Mouse (Mus musculus): Measurements from ENCODE around the gene Pdzd2. TPM values are rescaled to one million over a fixed set of nuclear protein-coding genes. Genes with fewer than 3 reads are reported as not detected.

Gene Pdzd2
- polyA plus RNA-seq, 2 experiments, result 0.19 to 0.89 TPM

- DNase-seq (ENCODE audit: low read depth in 3 of 3, low spot score in 3 of 3) (no peak), ATAC-seq (ENCODE audit: insufficient read depth) (no peak)
- Histone ChIP-seq H3K27me3 (ENCODE audit: control insufficient read depth, insufficient read depth, low read length) (no peaks in the 10 kb centered on the region), H3K4me1 (replicated peaks; ENCODE audit: control insufficient read depth in 2 of 2, insufficient read depth in 2 of 2, low read length in 1 of 2) (no peaks in the 10 kb centered on the region; a peak in 2 of 4 replicates), H3K9ac (replicated peaks) (no peak overlapping the region), H3K36me3 (replicated peaks; ENCODE audit: control insufficient read depth, insufficient read depth, low read depth) (no peaks in the 10 kb centered on the region), H3K27ac (no peak overlapping the region), H3K4me3 (ENCODE audit: insufficient read depth in 1 of 2, low read depth in 2 of 2, low read length in 2 of 2) (no peak overlapping the region), H3K4me2 (ENCODE audit: low read depth) (no peak overlapping the region), H3K9me3 (ENCODE audit: control insufficient read depth, low read length) (no peaks in the 10 kb centered on the region)
- no peak for TF ChIP-seq CTCF (IDR thresholded peaks at IDR 0.05; ENCODE audit: low read depth)
- TF ChIP-seq EP300 (IDR thresholded peaks at IDR 0.05; ENCODE audit: low read depth), result no peak
- WGBS (ENCODE audit: insufficient replicate concordance), result 61% methylated on average over 4 of the region's 4 CpGs
These were observed 309.1 kb downstream of the Pdzd2 start for GRCm38 (mm10) chr15:12430670-12431069.

GRCm38 (mm10) chr15:12429572-12430431, 309.9 kb downstream of the Pdzd2 start:
- Histone ChIP-seq H3K4me3 (ENCODE audit: insufficient read depth in 1 of 2, low read depth in 2 of 2, low read length in 2 of 2) (no peak overlapping the region), H3K4me2 (ENCODE audit: low read depth) (no peak overlapping the region), H3K9me3 (ENCODE audit: control insufficient read depth, low read length) (no peaks in the 10 kb centered on the region), H3K36me3 (replicated peaks; ENCODE audit: control insufficient read depth, insufficient read depth, low read depth) (no peaks in the 10 kb centered on the region), H3K27me3 (ENCODE audit: control insufficient read depth, insufficient read depth, low read length) (no peaks in the 10 kb centered on the region), H3K9ac (replicated peaks) (no peak overlapping the region), H3K27ac (no peak overlapping the region), H3K4me1 (replicated peaks; ENCODE audit: control insufficient read depth in 2 of 2, insufficient read depth in 2 of 2, low read length in 1 of 2) (no peaks in the 10 kb centered on the region; a peak in 2 of 4 replicates)
- WGBS (ENCODE audit: insufficient replicate concordance), result 31% methylated on average over 7 of the region's 7 CpGs
- no peak for ATAC-seq (ENCODE audit: insufficient read depth)
- TF ChIP-seq EP300 (IDR thresholded peaks at IDR 0.05; ENCODE audit: low read depth), result no peak
- TF ChIP-seq CTCF (IDR thresholded peaks at IDR 0.05; ENCODE audit: low read depth), result no peak
- DNase-seq (ENCODE audit: low read depth in 3 of 3, low spot score in 3 of 3), result no peak

DNA sequence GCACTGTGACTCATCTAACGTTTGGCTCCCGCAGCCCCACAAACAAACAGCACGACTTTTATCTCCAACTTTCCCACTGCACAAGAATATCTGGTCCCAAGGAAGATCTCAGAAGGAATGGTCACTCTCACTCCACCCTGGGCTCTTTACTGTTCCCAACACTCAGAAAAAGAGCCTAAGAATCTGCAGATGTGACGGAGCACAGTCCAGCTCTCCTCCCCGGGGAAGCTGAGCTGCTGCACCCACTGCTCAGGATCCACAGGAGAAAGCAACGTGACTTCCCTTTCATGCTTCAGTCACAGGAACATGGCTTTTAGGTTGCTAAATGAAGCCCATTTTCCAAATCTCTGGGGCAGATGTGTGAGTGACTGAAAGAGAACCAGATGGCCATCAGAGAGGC, 311.9 kb downstream of the Pdzd2 start:
- H3K36me3 ChIP-seq (replicated peaks; ENCODE audit: control insufficient read depth, insufficient read depth, low read depth), result no peaks in the 10 kb centered on the region
- no peak overlapping the region for H3K9ac ChIP-seq (replicated peaks)
- DNase-seq (ENCODE audit: low read depth in 3 of 3, low spot score in 3 of 3) (no peak), ATAC-seq (ENCODE audit: insufficient read depth) (no peak)
- TF ChIP-seq EP300 (IDR thresholded peaks at IDR 0.05; ENCODE audit: low read depth) (no peak), CTCF (IDR thresholded peaks at IDR 0.05; ENCODE audit: low read depth) (no peak)
- H3K27me3 ChIP-seq (ENCODE audit: control insufficient read depth, insufficient read depth, low read length), result no peaks in the 10 kb centered on the region
- WGBS (ENCODE audit: insufficient replicate concordance), result 70% methylated on average over 6 of the region's 6 CpGs
- H3K4me2 ChIP-seq (ENCODE audit: low read depth), result no peak overlapping the region
- no peaks in the 10 kb centered on the region; a peak in 2 of 4 replicates for H3K4me1 ChIP-seq (replicated peaks; ENCODE audit: control insufficient read depth in 2 of 2, insufficient read depth in 2 of 2, low read length in 1 of 2)
- H3K4me3 ChIP-seq (ENCODE audit: insufficient read depth in 1 of 2, low read depth in 2 of 2, low read length in 2 of 2), result no peak overlapping the region
- H3K27ac ChIP-seq, result no peak overlapping the region
- no peaks in the 10 kb centered on the region for H3K9me3 ChIP-seq (ENCODE audit: control insufficient read depth, low read length)

GRCm38 (mm10) chr15:12426342-12426741, 313.4 kb downstream of the Pdzd2 start:
- no peak for DNase-seq (ENCODE audit: low read depth in 3 of 3, low spot score in 3 of 3)
- WGBS (ENCODE audit: insufficient replicate concordance), result 71% methylated on average over 6 of the region's 6 CpGs

DNA sequence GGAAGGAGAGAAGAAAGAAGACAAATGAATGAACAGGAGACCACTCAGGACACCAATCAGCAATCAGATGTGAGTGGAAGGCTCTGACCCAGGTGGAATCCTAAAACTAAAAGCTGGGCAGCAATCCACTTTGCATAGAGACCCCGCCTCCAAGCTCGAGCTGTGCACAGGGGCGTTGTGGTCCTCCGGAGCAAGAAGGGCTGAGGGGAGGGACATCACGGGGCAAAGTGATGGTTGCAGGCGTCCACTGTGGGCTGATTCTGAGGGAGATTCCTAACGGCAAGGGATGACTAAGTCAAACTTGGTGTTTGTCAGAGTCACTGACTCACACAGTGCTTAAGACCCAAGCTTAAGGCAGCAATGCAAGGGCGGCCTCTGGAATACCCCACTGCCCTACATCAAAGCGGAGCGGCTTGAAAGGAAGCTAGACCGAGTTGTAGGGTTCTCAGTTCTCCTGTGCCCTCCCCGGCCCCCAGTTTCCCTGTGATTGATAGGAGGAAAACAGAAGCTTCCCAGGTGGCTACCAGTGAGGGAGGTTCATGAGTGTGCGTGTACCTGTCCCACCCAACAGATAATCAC, 314.6 kb downstream of the Pdzd2 start:
- no peaks in the 10 kb centered on the region; a peak in 1 of 4 replicates for H3K4me1 ChIP-seq (replicated peaks; ENCODE audit: control insufficient read depth in 2 of 2, insufficient read depth in 2 of 2, low read length in 1 of 2)
- DNase-seq (ENCODE audit: low read depth in 3 of 3, low spot score in 3 of 3) (no peak), ATAC-seq (ENCODE audit: insufficient read depth) (no peak)
- no peak overlapping the region for H3K4me2 ChIP-seq (ENCODE audit: low read depth)
- no peak overlapping the region for H3K27ac ChIP-seq
- WGBS (ENCODE audit: insufficient replicate concordance), result 47% methylated on average over 13 of the region's 13 CpGs
- H3K4me3 ChIP-seq (ENCODE audit: insufficient read depth in 1 of 2, low read depth in 2 of 2, low read length in 2 of 2), result no peak overlapping the region
- no peaks in the 10 kb centered on the region for H3K36me3 ChIP-seq (replicated peaks; ENCODE audit: control insufficient read depth, insufficient read depth, low read depth)
- no peak overlapping the region for H3K9ac ChIP-seq (replicated peaks)
- no peaks in the 10 kb centered on the region for H3K9me3 ChIP-seq (ENCODE audit: control insufficient read depth, low read length)
- H3K27me3 ChIP-seq (ENCODE audit: control insufficient read depth, insufficient read depth, low read length), result no peaks in the 10 kb centered on the region
- TF ChIP-seq EP300 (IDR thresholded peaks at IDR 0.05; ENCODE audit: low read depth) (no peak), CTCF (IDR thresholded peaks at IDR 0.05; ENCODE audit: low read depth) (no peak)

More at GRCm38 (mm10) chr15:12426342-12426741, 313.4 kb downstream of the Pdzd2 start:
- no peak for TF ChIP-seq CTCF (IDR thresholded peaks at IDR 0.05; ENCODE audit: low read depth)
- no peak for TF ChIP-seq EP300 (IDR thresholded peaks at IDR 0.05; ENCODE audit: low read depth)
- Histone ChIP-seq H3K36me3 (replicated peaks; ENCODE audit: control insufficient read depth, insufficient read depth, low read depth) (no peaks in the 10 kb centered on the region), H3K4me3 (ENCODE audit: insufficient read depth in 1 of 2, low read depth in 2 of 2, low read length in 2 of 2) (no peak overlapping the region), H3K27me3 (ENCODE audit: control insufficient read depth, insufficient read depth, low read length) (no peaks in the 10 kb centered on the region), H3K9ac (replicated peaks) (no peak overlapping the region), H3K27ac (no peak overlapping the region), H3K4me1 (replicated peaks; ENCODE audit: control insufficient read depth in 2 of 2, insufficient read depth in 2 of 2, low read length in 1 of 2) (no peaks in the 10 kb centered on the region; a peak in 1 of 4 replicates), H3K9me3 (ENCODE audit: control insufficient read depth, low read length) (no peaks in the 10 kb centered on the region), H3K4me2 (ENCODE audit: low read depth) (no peak overlapping the region)
- no peak for ATAC-seq (ENCODE audit: insufficient read depth)
